Mouse (Mus musculus) hindbrain, postnatal 0 days (tissue): ENCODE results near the gene Sorl1. TPM values are rescaled to one million over a fixed set of nuclear protein-coding genes. Genes with fewer than 3 reads are reported as not detected.
A peak's percentile ranks its signal among the peaks of the same experiment; 100 is the strongest.

Source experiments
- ATAC-seq: fragments of 200-750 bp; cut with Nextera tagmentation; 2 replicates; pipeline ENCODE4 v1.8.0; 2017; ENCODE audit warnings: mild to moderate bottlenecking, moderate TSS enrichment, moderate library complexity
- DNase-seq: peaks from one replicate; pipeline ENCODE4 v3.0.0-alpha.2; 2015; ENCODE audit warnings: low spot score
- H3K27ac ChIP-seq: fragments of 300-500 bp; sonication (generic); 2 replicates; pipeline ENCODE4 v1.5.1; 2014; ENCODE audit warnings: mild to moderate bottlenecking
- H3K27me3 ChIP-seq: fragments of 300-500 bp; sonication (generic); 2 replicates; pipeline ENCODE4 v1.6.1; 2014; ENCODE audit warnings: low read length, mixed read lengths; ENCODE audit not compliant: insufficient read depth
- H3K36me3 ChIP-seq: fragments of 300-500 bp; sonication (generic); 2 replicates; pipeline ENCODE4 v1.6.1; 2014; ENCODE audit warnings: low read length, mixed read lengths; ENCODE audit not compliant: insufficient read depth
- H3K4me1 ChIP-seq: fragments of 300-500 bp; sonication (generic); 2 replicates; pipeline ENCODE4 v1.6.1; 2014; ENCODE audit warnings: antibody characterized with exemption, low read length, mixed read lengths; ENCODE audit not compliant: insufficient read depth
- H3K4me2 ChIP-seq: fragments of 300-500 bp; sonication (generic); 2 replicates; pipeline ENCODE4 v1.6.1; 2014; ENCODE audit warnings: low read depth, mild to moderate bottlenecking, low read length, moderate library complexity, mixed read lengths
- H3K4me3 ChIP-seq: fragments of 300-500 bp; sonication (generic); 2 replicates; pipeline ENCODE4 v1.5.1; 2014; ENCODE audit warnings: low read length
- H3K9ac ChIP-seq: fragments of 300-500 bp; sonication (generic); replicated peaks from 2 replicates; pipeline ENCODE4 v1.6.1; 2014; ENCODE audit warnings: mild to moderate bottlenecking, low read length, moderate library complexity, mixed read lengths
- H3K9me3 ChIP-seq: fragments of 300-500 bp; sonication (generic); 2 replicates; pipeline ENCODE4 v1.6.1; 2016; ENCODE audit warnings: low read length, mixed read lengths
- CTCF ChIP-seq: IDR thresholded peaks from 2 replicates; pipeline ENCODE4 v1.5.1; 2016; ENCODE audit warnings: antibody characterized with exemption, control low read depth, low read depth
- WGBS: fragments of 180-500 bp; shearing (Covaris S2); extraction: QIAGEN DNeasy Blood & Tissue Kit; methylation state at CpG from one replicate; pipeline ENCODE4 v1.1.7; 2014; 5-methylcytosine and 5-hydroxymethylcytosine counted together
- polyA plus RNA-seq: library from polyadenylated mRNA; unstranded; fragments of >200 nt; fragmentation: Nextera tagmentation; extraction: Ambion mirVana; gene quantifications from 2 replicates; pipeline ENCODE4 v1.2.1, GENCODE M21; 2015
- total RNA-seq: library from RNA; depleted of rRNA; stranded (reverse); fragments of >200 nt; gene quantifications from 2 replicates; pipeline ENCODE4 v1.2.3, GENCODE M21; 2014

Gene Sorl1
- total and polyA plus RNA-seq, 2 experiments from 2014 or later = 8.2 to 25.6 TPM

GRCm38 (mm10) chr9:42056591-42056990 lies 67.5 kb downstream of the Sorl1 start:
- 88% methylated on average over 5 of the region's 5 CpGs for WGBS
- Histone ChIP-seq H3K4me3 (no peak overlapping the region), H3K36me3 (no peaks in the 10 kb centered on the region), H3K27ac (no peak overlapping the region), H3K27me3 (no peaks in the 10 kb centered on the region), H3K4me2 (no peak overlapping the region), H3K9me3 (no peaks in the 10 kb centered on the region), H3K9ac (no peak overlapping the region), H3K4me1 (peaks cover 8% of the 10 kb centered on the region; the same call in 1 of the 2 replicates)
- ATAC-seq (no peak), DNase-seq (no peak)
- TF ChIP-seq CTCF = no peak

- Histone ChIP-seq H3K4me1 (peaks cover 8% of the 10 kb centered on the region; the same call in 1 of the 2 replicates), H3K9me3 (no peaks in the 10 kb centered on the region), H3K27me3 (no peaks in the 10 kb centered on the region), H3K4me2 (0 out of 2 replicates have a peak overlapping the region, but pooled peaks have one; percentile 11), H3K9ac (no peak overlapping the region), H3K36me3 (no peaks in the 10 kb centered on the region), H3K4me3 (no peak overlapping the region), H3K27ac (peak overlapping the region; percentile 57)
- TF ChIP-seq CTCF = no peak
- WGBS = 58% methylated on average over 4 of the region's 4 CpGs
- no peak for DNase-seq
- ATAC-seq = 0 out of 2 replicates have a peak, but pooled peaks have one; percentile 22
These were observed 68.7 kb downstream of the Sorl1 start for GRCm38 (mm10) chr9:42055378-42055777.

- WGBS = 45% methylated on average over 20 of the region's 20 CpGs
- 0 out of 2 replicates have a peak overlapping the region, but pooled peaks have one; percentile 11 for H3K4me2 ChIP-seq
- H3K4me1 ChIP-seq = peaks cover 8% of the 10 kb centered on the region; the same call in 1 of the 2 replicates
- peak overlapping the region; percentile 57 for H3K27ac ChIP-seq
- peak; percentile 68 for TF ChIP-seq CTCF
- no peaks in the 10 kb centered on the region for H3K9me3 ChIP-seq
- ATAC-seq (peak; percentile 83), DNase-seq (peak; percentile 85)
- H3K36me3 ChIP-seq = no peaks in the 10 kb centered on the region
- no peak overlapping the region for H3K9ac ChIP-seq
- H3K27me3 ChIP-seq = no peaks in the 10 kb centered on the region
- H3K4me3 ChIP-seq = no peak overlapping the region
These were observed 69.5 kb downstream of the Sorl1 start for GRCm38 (mm10) chr9:42054339-42055272.

GRCm38 (mm10) chr9:42053591-42054190 lies 70.4 kb downstream of the Sorl1 start:
- Histone ChIP-seq H3K4me3 (no peak overlapping the region), H3K9ac (no peak overlapping the region), H3K27ac (no peak overlapping the region), H3K4me1 (peaks cover 8% of the 10 kb centered on the region; the same call in 1 of the 2 replicates), H3K9me3 (no peaks in the 10 kb centered on the region), H3K4me2 (no peak overlapping the region), H3K27me3 (no peaks in the 10 kb centered on the region), H3K36me3 (no peaks in the 10 kb centered on the region)
- ATAC-seq = no peak
- WGBS = 65% methylated on average over 12 of the region's 12 CpGs
- TF ChIP-seq CTCF = no peak
- no peak for DNase-seq

- no peak overlapping the region for H3K27ac ChIP-seq
- 61% methylated on average over 12 of the region's 12 CpGs for WGBS
These were observed 71.3 kb downstream of the Sorl1 start for GRCm38 (mm10) chr9:42052713-42053356.

GRCm38 (mm10) chr9:42048542-42048941 lies 75.6 kb downstream of the Sorl1 start:
- no peaks in the 10 kb centered on the region; the same call in 1 of the 2 replicates for H3K36me3 ChIP-seq
- ATAC-seq (no peak), DNase-seq (peak; percentile 20)
- H3K9me3 ChIP-seq = no peaks in the 10 kb centered on the region
- 34% methylated on average over 2 of the region's 2 CpGs for WGBS
- no peak overlapping the region for H3K4me2 ChIP-seq
- TF ChIP-seq CTCF = no peak
- no peak overlapping the region for H3K27ac ChIP-seq
- H3K27me3 ChIP-seq = no peaks in the 10 kb centered on the region
- H3K4me1 ChIP-seq = no peaks in the 10 kb centered on the region
- H3K4me3 ChIP-seq = no peak overlapping the region
- no peak overlapping the region for H3K9ac ChIP-seq

More at GRCm38 (mm10) chr9:42052713-42053356, 71.3 kb downstream of the Sorl1 start:
- no peak for DNase-seq
- no peak for ATAC-seq
- Histone ChIP-seq H3K4me2 (no peak overlapping the region), H3K4me3 (no peak overlapping the region), H3K9ac (no peak overlapping the region), H3K36me3 (no peaks in the 10 kb centered on the region), H3K4me1 (peaks cover 8% of the 10 kb centered on the region; the same call in 1 of the 2 replicates), H3K27me3 (no peaks in the 10 kb centered on the region), H3K9me3 (no peaks in the 10 kb centered on the region)
- no peak for TF ChIP-seq CTCF
